Mouse (Mus musculus): ENCODE results near the gene Ccz1. TPM values are rescaled to one million over a fixed set of nuclear protein-coding genes. Genes with fewer than 3 reads are reported as not detected.
A peak's percentile ranks its signal among the peaks of the same experiment; 100 is the strongest.

Gene Ccz1
- polyA plus RNA-seq, 1 experiment = 71.9 TPM

DNA sequence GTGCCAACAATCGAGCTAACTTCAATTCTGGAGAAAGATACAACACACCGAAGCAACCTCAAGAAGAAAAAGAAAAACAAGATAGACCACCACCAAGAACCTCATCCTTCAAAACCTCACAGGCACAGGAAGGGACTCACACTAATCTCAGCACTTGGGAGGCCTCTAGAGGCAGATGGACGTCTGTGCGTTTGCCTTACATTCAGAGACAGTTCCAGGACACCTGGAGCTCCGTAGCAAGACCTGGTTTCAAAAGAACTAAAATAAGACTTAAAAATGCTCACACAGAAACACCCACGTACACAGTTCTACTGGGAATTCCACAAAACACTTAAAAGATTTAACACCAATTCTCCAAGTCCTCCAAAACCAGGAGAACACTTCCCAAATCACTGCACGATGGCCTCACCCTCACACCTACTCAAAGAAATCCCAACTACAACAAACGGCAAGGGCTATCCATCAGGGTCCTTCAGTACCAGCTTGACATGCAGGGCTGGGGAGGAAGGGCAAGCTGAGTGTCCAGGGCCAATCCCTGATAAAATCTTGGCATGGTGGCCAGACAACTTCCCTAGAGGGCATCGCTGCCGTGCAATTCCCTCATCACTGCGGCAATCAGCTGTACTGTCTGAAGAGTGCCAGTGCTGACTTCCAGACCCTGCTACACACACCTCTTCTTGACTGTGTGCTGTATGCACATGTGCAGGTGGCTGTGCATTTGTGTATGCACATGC lies 19.9 kb downstream of the Ccz1 start:
- Histone ChIP-seq H3K4me1 (ENCODE audit: control insufficient read depth, insufficient read depth, low read length) (peaks cover 7% of the 10 kb centered on the region), H3K4me3 (ENCODE audit: insufficient read depth, low read length) (no peak overlapping the region), H3K27ac (ENCODE audit: insufficient read depth, low read depth, low read length) (no peak overlapping the region)
- TF ChIP-seq POLR2A (IDR thresholded peaks at IDR 0.05; ENCODE audit: borderline replicate concordance, low read depth, low read length) (no peak), CTCF (IDR thresholded peaks at IDR 0.05; ENCODE audit: low read depth, low read length) (no peak)

DNA sequence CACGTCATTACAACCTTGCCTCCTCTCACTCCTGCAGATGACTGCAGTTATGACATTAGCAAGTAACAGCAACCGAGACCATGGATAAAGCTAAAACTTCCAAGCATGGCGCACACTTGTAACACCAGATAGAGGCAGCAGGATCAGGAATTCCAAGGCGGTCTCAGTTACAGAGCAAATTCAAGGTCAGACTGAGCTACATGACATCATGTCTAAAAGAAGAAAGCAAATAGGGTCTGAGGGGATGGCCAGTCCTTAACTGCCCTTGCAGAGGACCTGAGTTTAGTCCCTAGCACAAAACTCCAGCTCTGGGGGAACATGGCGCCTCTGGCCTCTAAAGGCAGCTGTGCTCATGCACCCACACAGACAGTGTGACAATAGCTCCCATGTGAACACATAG lies 20.8 kb downstream of the Ccz1 start:
- TF ChIP-seq POLR2A (IDR thresholded peaks at IDR 0.05; ENCODE audit: borderline replicate concordance, low read depth, low read length) (no peak), CTCF (IDR thresholded peaks at IDR 0.05; ENCODE audit: low read depth, low read length) (no peak)
- Histone ChIP-seq H3K27ac (ENCODE audit: insufficient read depth, low read depth, low read length) (no peak overlapping the region), H3K4me3 (ENCODE audit: insufficient read depth, low read length) (no peak overlapping the region), H3K4me1 (ENCODE audit: control insufficient read depth, insufficient read depth, low read length) (peaks cover 11% of the 10 kb centered on the region)

- Histone ChIP-seq H3K4me3 (ENCODE audit: insufficient read depth, low read length) (no peak overlapping the region), H3K27ac (ENCODE audit: insufficient read depth, low read depth, low read length) (no peak overlapping the region), H3K4me1 (ENCODE audit: control insufficient read depth, insufficient read depth, low read length) (peaks cover 11% of the 10 kb centered on the region)
- TF ChIP-seq POLR2A (IDR thresholded peaks at IDR 0.05; ENCODE audit: borderline replicate concordance, low read depth, low read length) (no peak), CTCF (IDR thresholded peaks at IDR 0.05; ENCODE audit: low read depth, low read length) (no peak)
Measured at GRCm38 (mm10) chr5:143993260-143993659, 21.4 kb downstream of the Ccz1 start.

DNA sequence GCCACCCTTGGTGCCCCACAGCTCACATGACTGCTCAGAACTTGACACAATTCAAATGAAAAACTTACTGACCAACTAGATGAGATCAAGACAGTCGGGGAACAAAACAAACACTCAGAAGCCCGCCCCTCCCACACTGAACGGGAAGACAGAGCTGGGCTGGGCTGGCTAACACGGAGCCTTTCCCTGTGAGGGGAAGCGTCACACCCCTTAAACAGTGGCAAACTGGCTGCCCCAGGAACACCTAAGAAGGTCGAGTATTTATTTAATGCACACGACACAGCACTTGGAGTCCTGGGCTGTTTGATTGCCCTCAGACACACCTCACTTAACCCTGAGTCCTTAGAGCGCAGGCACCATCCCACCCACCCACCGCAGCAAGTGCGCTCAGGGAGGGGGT lies 22.0 kb downstream of the Ccz1 start:
- TF ChIP-seq CTCF (IDR thresholded peaks at IDR 0.05; ENCODE audit: low read depth, low read length) = no peak
- TF ChIP-seq POLR2A (IDR thresholded peaks at IDR 0.05; ENCODE audit: borderline replicate concordance, low read depth, low read length) = no peak
- no peak overlapping the region for H3K4me3 ChIP-seq (ENCODE audit: insufficient read depth, low read length)
- peaks cover 11% of the 10 kb centered on the region for H3K4me1 ChIP-seq (ENCODE audit: control insufficient read depth, insufficient read depth, low read length)
- no peak overlapping the region for H3K27ac ChIP-seq (ENCODE audit: insufficient read depth, low read depth, low read length)

- TF ChIP-seq CTCF (IDR thresholded peaks at IDR 0.05; ENCODE audit: low read depth, low read length) (no peak), POLR2A (IDR thresholded peaks at IDR 0.05; ENCODE audit: borderline replicate concordance, low read depth, low read length) (no peak)
- Histone ChIP-seq H3K4me3 (ENCODE audit: insufficient read depth, low read length) (no peak overlapping the region), H3K4me1 (ENCODE audit: control insufficient read depth, insufficient read depth, low read length) (peaks cover 11% of the 10 kb centered on the region), H3K27ac (ENCODE audit: insufficient read depth, low read depth, low read length) (peak overlapping the region; percentile 28)
Measured at GRCm38 (mm10) chr5:143990086-143990485, 24.6 kb downstream of the Ccz1 start.

DNA sequence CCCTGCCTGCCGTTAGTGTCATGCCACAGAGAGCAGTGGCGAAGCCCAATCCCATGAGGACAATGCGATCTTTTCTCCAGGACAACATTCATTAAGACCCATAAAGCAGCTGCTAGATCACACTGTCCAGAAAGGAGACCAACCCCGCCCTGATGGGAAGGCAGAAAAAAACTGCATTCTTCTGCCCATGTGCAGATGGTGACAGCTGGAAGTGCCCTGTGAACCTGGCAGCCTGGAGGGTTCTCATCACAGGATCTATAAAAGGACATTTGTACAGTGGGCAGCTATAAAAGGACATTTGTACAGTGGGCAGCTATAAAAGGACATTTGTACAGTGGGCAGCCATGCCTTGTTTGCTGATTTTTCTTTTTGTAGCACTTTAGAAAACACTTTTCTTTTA lies 25.6 kb downstream of the Ccz1 start:
- Histone ChIP-seq H3K4me1 (ENCODE audit: control insufficient read depth, insufficient read depth, low read length) (peaks cover 11% of the 10 kb centered on the region), H3K4me3 (ENCODE audit: insufficient read depth, low read length) (no peak overlapping the region), H3K27ac (ENCODE audit: insufficient read depth, low read depth, low read length) (no peak overlapping the region)
- TF ChIP-seq CTCF (IDR thresholded peaks at IDR 0.05; ENCODE audit: low read depth, low read length) (no peak), POLR2A (IDR thresholded peaks at IDR 0.05; ENCODE audit: borderline replicate concordance, low read depth, low read length) (no peak)

DNA sequence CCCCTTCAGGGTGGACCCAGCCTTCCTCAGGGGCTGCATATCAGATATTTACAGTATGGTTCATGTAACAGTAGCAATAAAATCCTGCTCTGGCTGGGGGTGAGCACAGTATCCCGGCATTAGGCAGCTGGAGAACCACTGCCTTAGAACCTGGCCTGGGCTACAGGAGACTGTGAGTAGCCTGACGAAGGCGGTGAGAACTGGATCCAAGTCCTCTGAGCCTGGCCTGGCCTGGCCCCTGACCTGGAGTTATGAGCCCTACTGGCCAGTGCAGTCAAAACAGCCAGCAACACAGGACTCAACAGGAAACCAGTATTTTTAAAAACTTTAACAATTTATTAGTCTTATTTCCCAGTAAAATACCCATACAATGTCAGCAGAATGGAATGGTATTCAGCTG lies 27.1 kb downstream of the Ccz1 start:
- H3K27ac ChIP-seq (ENCODE audit: insufficient read depth, low read depth, low read length) = no peak overlapping the region
- no peak overlapping the region for H3K4me3 ChIP-seq (ENCODE audit: insufficient read depth, low read length)
- peaks cover 11% of the 10 kb centered on the region for H3K4me1 ChIP-seq (ENCODE audit: control insufficient read depth, insufficient read depth, low read length)
- no peak for TF ChIP-seq POLR2A (IDR thresholded peaks at IDR 0.05; ENCODE audit: borderline replicate concordance, low read depth, low read length)

DNA sequence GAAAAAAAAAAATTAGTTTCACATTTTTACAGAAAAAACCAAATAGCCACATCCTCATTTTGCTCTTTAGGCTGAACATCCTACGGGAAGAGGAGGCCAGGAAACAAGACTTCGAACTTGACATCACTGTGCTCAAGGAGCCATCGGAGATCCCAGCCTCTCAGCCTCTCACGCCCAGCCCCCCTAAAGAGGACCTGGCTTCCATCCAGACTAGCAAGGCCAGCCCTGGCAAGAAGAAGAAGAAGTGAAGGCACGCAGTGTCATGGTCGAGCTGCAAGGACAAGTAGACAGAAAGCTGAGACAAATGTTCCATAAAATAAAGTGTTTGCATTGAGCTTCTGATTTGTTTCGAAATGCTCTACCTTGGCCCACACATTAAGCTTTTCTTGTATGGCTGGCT lies 29.3 kb downstream of the Ccz1 start:
- H3K4me3 ChIP-seq (ENCODE audit: insufficient read depth, low read length) = no peak overlapping the region
- TF ChIP-seq POLR2A (IDR thresholded peaks at IDR 0.05; ENCODE audit: borderline replicate concordance, low read depth, low read length) (no peak), CTCF (IDR thresholded peaks at IDR 0.05; ENCODE audit: low read depth, low read length) (no peak)
- peaks cover 8% of the 10 kb centered on the region for H3K4me1 ChIP-seq (ENCODE audit: control insufficient read depth, insufficient read depth, low read length)
- no peak overlapping the region for H3K27ac ChIP-seq (ENCODE audit: insufficient read depth, low read depth, low read length)

GRCm38 (mm10) chr5:143982361-143982760 lies 32.3 kb downstream of the Ccz1 start:
- Histone ChIP-seq H3K4me3 (ENCODE audit: insufficient read depth, low read length) (no peak overlapping the region), H3K27ac (ENCODE audit: insufficient read depth, low read depth, low read length) (no peak overlapping the region), H3K4me1 (ENCODE audit: control insufficient read depth, insufficient read depth, low read length) (no peaks in the 10 kb centered on the region)
- TF ChIP-seq POLR2A (IDR thresholded peaks at IDR 0.05; ENCODE audit: borderline replicate concordance, low read depth, low read length) (no peak), CTCF (IDR thresholded peaks at IDR 0.05; ENCODE audit: low read depth, low read length) (no peak)

GRCm38 (mm10) chr5:143980858-143981257 lies 33.8 kb downstream of the Ccz1 start:
- no peak overlapping the region for H3K27ac ChIP-seq (ENCODE audit: insufficient read depth, low read depth, low read length)
- H3K4me1 ChIP-seq (ENCODE audit: control insufficient read depth, insufficient read depth, low read length) = no peaks in the 10 kb centered on the region
- no peak overlapping the region for H3K4me3 ChIP-seq (ENCODE audit: insufficient read depth, low read length)
- TF ChIP-seq CTCF (IDR thresholded peaks at IDR 0.05; ENCODE audit: low read depth, low read length) (no peak), POLR2A (IDR thresholded peaks at IDR 0.05; ENCODE audit: borderline replicate concordance, low read depth, low read length) (no peak)
